Mouse (Mus musculus) C2C12 (cell line): Measurements from ENCODE around the gene Kcnj11.

Experiments used
- CTCF ChIP-seq: IDR thresholded peaks from one replicate; pipeline ENCODE4 v1.5.1; 2011; ENCODE audit not compliant: control insufficient read depth, insufficient read depth, insufficient read length
- MAX ChIP-seq: IDR thresholded peaks from one replicate; pipeline ENCODE4 v1.6.1; 2011; ENCODE audit warnings: mild to moderate bottlenecking, control low read depth
- MYOD1 ChIP-seq: IDR thresholded peaks from one replicate; pipeline ENCODE4 v1.6.1; 2011; ENCODE audit warnings: low read depth; ENCODE audit not compliant: control insufficient read depth, insufficient read length
- MYOG ChIP-seq: IDR thresholded peaks from one replicate; pipeline ENCODE4 v1.6.1; 2011; ENCODE audit not compliant: control insufficient read depth, insufficient read length; ENCODE audit errors: extremely low read depth
- USF1 ChIP-seq: IDR thresholded peaks from one replicate; pipeline ENCODE4 v1.6.1; 2011; ENCODE audit warnings: low read depth, mild to moderate bottlenecking, control low read depth, moderate library complexity

GRCm38 (mm10) chr7:46111212-46111817, 10.8 kb upstream of the Kcnj11 start:
- no peak for TF ChIP-seq CTCF
- no peak for TF ChIP-seq MAX
- no peak for TF ChIP-seq MYOG
- no peak for TF ChIP-seq USF1
- TF ChIP-seq MYOD1, result no peak
